Mouse (Mus musculus): Measurements from ENCODE around the gene Kif26b. TPM values are rescaled to one million over a fixed set of nuclear protein-coding genes. Genes with fewer than 3 reads are reported as not detected.

The Kif26b gene
- polyA plus RNA-seq, 1 experiment from 2014 or later, result 8.1 TPM

- no peak overlapping the region for H3K27ac ChIP-seq (replicated peaks; ENCODE audit: low read depth, low read length)
- WGBS, result 92% methylated on average over 5 of the region's 5 CpGs
- no peak for DNase-seq (ENCODE audit: low spot score)
These were observed 185.3 kb downstream of the Kif26b start for GRCm38 (mm10) chr1:178714209-178714608.

GRCm38 (mm10) chr1:178716411-178716810, 187.5 kb downstream of the Kif26b start:
- 47% methylated on average over 2 of the region's 2 CpGs for whole genome bisulfite sequencing
- DNase-seq (ENCODE audit: low spot score), result no peak

More at GRCm38 (mm10) chr1:178714209-178714608, 185.3 kb downstream of the Kif26b start:
- no peaks in the 10 kb centered on the region for H3K4me1 ChIP-seq (ENCODE audit: control insufficient read depth, insufficient read depth, low read length)
- ATAC-seq (ENCODE audit: low read depth), result no peak
- H3K9me3 ChIP-seq (ENCODE audit: control insufficient read depth, low read length), result no peaks in the 10 kb centered on the region
- H3K9ac ChIP-seq (ENCODE audit: low read depth, low read length), result no peak overlapping the region
- peaks cover 13% of the 10 kb centered on the region for H3K36me3 ChIP-seq (ENCODE audit: control insufficient read depth, insufficient read depth, low read length)
- H3K4me2 ChIP-seq (ENCODE audit: low read depth, low read length), result no peak overlapping the region
- no peaks in the 10 kb centered on the region for H3K27me3 ChIP-seq (replicated peaks; ENCODE audit: control insufficient read depth, insufficient read depth, low read length)
- H3K4me3 ChIP-seq (ENCODE audit: low read depth, low read length), result no peak overlapping the region

GRCm38 (mm10) chr1:178720821-178721220, 191.9 kb downstream of the Kif26b start:
- H3K27me3 ChIP-seq (replicated peaks; ENCODE audit: control insufficient read depth, insufficient read depth, low read length), result no peaks in the 10 kb centered on the region
- no peaks in the 10 kb centered on the region for H3K9me3 ChIP-seq (ENCODE audit: control insufficient read depth, low read length)
- DNase-seq (ENCODE audit: low spot score) (no peak), ATAC-seq (ENCODE audit: low read depth) (no peak)
- no peaks in the 10 kb centered on the region for H3K4me1 ChIP-seq (ENCODE audit: control insufficient read depth, insufficient read depth, low read length)
- H3K4me3 ChIP-seq (ENCODE audit: low read depth, low read length), result no peak overlapping the region
- no peak overlapping the region for H3K4me2 ChIP-seq (ENCODE audit: low read depth, low read length)
- 45% methylated on average over 2 of the region's 2 CpGs for WGBS
- H3K9ac ChIP-seq (ENCODE audit: low read depth, low read length), result no peak overlapping the region
- H3K36me3 ChIP-seq (ENCODE audit: control insufficient read depth, insufficient read depth, low read length), result peaks cover 9% of the 10 kb centered on the region
- H3K27ac ChIP-seq (replicated peaks; ENCODE audit: low read depth, low read length), result no peak overlapping the region

More at GRCm38 (mm10) chr1:178716411-178716810, 187.5 kb downstream of the Kif26b start:
- Histone ChIP-seq H3K9ac (ENCODE audit: low read depth, low read length) (no peak overlapping the region), H3K27me3 (replicated peaks; ENCODE audit: control insufficient read depth, insufficient read depth, low read length) (no peaks in the 10 kb centered on the region), H3K27ac (replicated peaks; ENCODE audit: low read depth, low read length) (no peak overlapping the region), H3K9me3 (ENCODE audit: control insufficient read depth, low read length) (no peaks in the 10 kb centered on the region), H3K4me3 (ENCODE audit: low read depth, low read length) (no peak overlapping the region), H3K36me3 (ENCODE audit: control insufficient read depth, insufficient read depth, low read length) (peaks cover 13% of the 10 kb centered on the region), H3K4me2 (ENCODE audit: low read depth, low read length) (no peak overlapping the region), H3K4me1 (ENCODE audit: control insufficient read depth, insufficient read depth, low read length) (no peaks in the 10 kb centered on the region)
- no peak for ATAC-seq (ENCODE audit: low read depth)

GRCm38 (mm10) chr1:178722793-178723192, 193.9 kb downstream of the Kif26b start:
- Histone ChIP-seq H3K36me3 (ENCODE audit: control insufficient read depth, insufficient read depth, low read length) (no peaks in the 10 kb centered on the region), H3K4me3 (ENCODE audit: low read depth, low read length) (no peak overlapping the region), H3K9ac (ENCODE audit: low read depth, low read length) (no peak overlapping the region), H3K4me1 (ENCODE audit: control insufficient read depth, insufficient read depth, low read length) (0 out of 2 replicates have a peak, but pooled peaks cover 2% of the 10 kb centered on the region), H3K9me3 (ENCODE audit: control insufficient read depth, low read length) (no peaks in the 10 kb centered on the region), H3K27ac (replicated peaks; ENCODE audit: low read depth, low read length) (no peak overlapping the region), H3K4me2 (ENCODE audit: low read depth, low read length) (no peak overlapping the region), H3K27me3 (replicated peaks; ENCODE audit: control insufficient read depth, insufficient read depth, low read length) (no peaks in the 10 kb centered on the region)
- DNase-seq (ENCODE audit: low spot score) (no peak), ATAC-seq (ENCODE audit: low read depth) (no peak)
- WGBS, result 80% methylated on average over 4 of the region's 4 CpGs

- Histone ChIP-seq H3K27me3 (replicated peaks; ENCODE audit: control insufficient read depth, insufficient read depth, low read length) (no peaks in the 10 kb centered on the region), H3K27ac (replicated peaks; ENCODE audit: low read depth, low read length) (no peak overlapping the region), H3K9me3 (ENCODE audit: control insufficient read depth, low read length) (no peaks in the 10 kb centered on the region), H3K36me3 (ENCODE audit: control insufficient read depth, insufficient read depth, low read length) (no peaks in the 10 kb centered on the region), H3K4me3 (ENCODE audit: low read depth, low read length) (no peak overlapping the region), H3K4me2 (ENCODE audit: low read depth, low read length) (no peak overlapping the region), H3K9ac (ENCODE audit: low read depth, low read length) (no peak overlapping the region), H3K4me1 (ENCODE audit: control insufficient read depth, insufficient read depth, low read length) (0 out of 2 replicates have a peak, but pooled peaks cover 9% of the 10 kb centered on the region)
- WGBS, result 75% methylated on average over 3 of the region's 3 CpGs
- DNase-seq (ENCODE audit: low spot score) (no peak), ATAC-seq (ENCODE audit: low read depth) (no peak)
These were observed 196.6 kb downstream of the Kif26b start for GRCm38 (mm10) chr1:178725536-178725935.

GRCm38 (mm10) chr1:178728256-178728655, 199.3 kb downstream of the Kif26b start:
- Histone ChIP-seq H3K27ac (replicated peaks; ENCODE audit: low read depth, low read length) (no peak overlapping the region), H3K9ac (ENCODE audit: low read depth, low read length) (no peak overlapping the region), H3K36me3 (ENCODE audit: control insufficient read depth, insufficient read depth, low read length) (no peaks in the 10 kb centered on the region), H3K4me1 (ENCODE audit: control insufficient read depth, insufficient read depth, low read length) (0 out of 2 replicates have a peak, but pooled peaks cover 9% of the 10 kb centered on the region), H3K9me3 (ENCODE audit: control insufficient read depth, low read length) (0 out of 2 replicates have a peak, but pooled peaks cover 4% of the 10 kb centered on the region), H3K4me2 (ENCODE audit: low read depth, low read length) (no peak overlapping the region), H3K27me3 (replicated peaks; ENCODE audit: control insufficient read depth, insufficient read depth, low read length) (no peaks in the 10 kb centered on the region), H3K4me3 (ENCODE audit: low read depth, low read length) (no peak overlapping the region)
- WGBS, result 43% methylated on average over 6 of the region's 6 CpGs
- DNase-seq (ENCODE audit: low spot score) (no peak), ATAC-seq (ENCODE audit: low read depth) (no peak)

GRCm38 (mm10) chr1:178730271-178730670, 201.3 kb downstream of the Kif26b start:
- ATAC-seq (ENCODE audit: low read depth) (no peak), DNase-seq (ENCODE audit: low spot score) (no peak)
- H3K4me3 ChIP-seq (ENCODE audit: low read depth, low read length), result no peak overlapping the region
- WGBS, result 94% methylated on average over 3 of the region's 3 CpGs
- no peak overlapping the region for H3K4me2 ChIP-seq (ENCODE audit: low read depth, low read length)
- no peak overlapping the region for H3K9ac ChIP-seq (ENCODE audit: low read depth, low read length)
- H3K27me3 ChIP-seq (replicated peaks; ENCODE audit: control insufficient read depth, insufficient read depth, low read length), result no peaks in the 10 kb centered on the region
- H3K27ac ChIP-seq (replicated peaks; ENCODE audit: low read depth, low read length), result no peak overlapping the region
- 0 out of 2 replicates have a peak, but pooled peaks cover 9% of the 10 kb centered on the region for H3K4me1 ChIP-seq (ENCODE audit: control insufficient read depth, insufficient read depth, low read length)
- H3K9me3 ChIP-seq (ENCODE audit: control insufficient read depth, low read length), result 0 out of 2 replicates have a peak, but pooled peaks cover 4% of the 10 kb centered on the region
- no peaks in the 10 kb centered on the region for H3K36me3 ChIP-seq (ENCODE audit: control insufficient read depth, insufficient read depth, low read length)

- no peaks in the 10 kb centered on the region for H3K36me3 ChIP-seq (ENCODE audit: control insufficient read depth, insufficient read depth, low read length)
- no peak overlapping the region for H3K9ac ChIP-seq (ENCODE audit: low read depth, low read length)
- H3K4me3 ChIP-seq (ENCODE audit: low read depth, low read length), result no peak overlapping the region
- no peaks in the 10 kb centered on the region for H3K27me3 ChIP-seq (replicated peaks; ENCODE audit: control insufficient read depth, insufficient read depth, low read length)
- H3K9me3 ChIP-seq (ENCODE audit: control insufficient read depth, low read length), result 0 out of 2 replicates have a peak, but pooled peaks cover 4% of the 10 kb centered on the region
- H3K27ac ChIP-seq (replicated peaks; ENCODE audit: low read depth, low read length), result no peak overlapping the region
- 0 out of 2 replicates have a peak, but pooled peaks cover 5% of the 10 kb centered on the region for H3K4me1 ChIP-seq (ENCODE audit: control insufficient read depth, insufficient read depth, low read length)
- 65% methylated on average over 9 of the region's 9 CpGs for WGBS
- no peak for ATAC-seq (ENCODE audit: low read depth)
- no peak overlapping the region for H3K4me2 ChIP-seq (ENCODE audit: low read depth, low read length)
- DNase-seq (ENCODE audit: low spot score), result no peak
These were observed 204.1 kb downstream of the Kif26b start for GRCm38 (mm10) chr1:178733035-178733434.

GRCm38 (mm10) chr1:178734576-178734975, 205.7 kb downstream of the Kif26b start:
- WGBS, result 69% methylated on average over 4 of the region's 4 CpGs
- H3K4me2 ChIP-seq (ENCODE audit: low read depth, low read length), result no peak overlapping the region
- H3K9ac ChIP-seq (ENCODE audit: low read depth, low read length), result no peak overlapping the region
- H3K4me3 ChIP-seq (ENCODE audit: low read depth, low read length), result no peak overlapping the region
- DNase-seq (ENCODE audit: low spot score), result no peak
- 0 out of 2 replicates have a peak, but pooled peaks cover 4% of the 10 kb centered on the region for H3K9me3 ChIP-seq (ENCODE audit: control insufficient read depth, low read length)
- no peaks in the 10 kb centered on the region for H3K4me1 ChIP-seq (ENCODE audit: control insufficient read depth, insufficient read depth, low read length)
- H3K36me3 ChIP-seq (ENCODE audit: control insufficient read depth, insufficient read depth, low read length), result no peaks in the 10 kb centered on the region
- H3K27me3 ChIP-seq (replicated peaks; ENCODE audit: control insufficient read depth, insufficient read depth, low read length), result no peaks in the 10 kb centered on the region
- ATAC-seq (ENCODE audit: low read depth), result no peak
- H3K27ac ChIP-seq (replicated peaks; ENCODE audit: low read depth, low read length), result no peak overlapping the region

Data from embryonic facial prominence, embryonic 14.5 days (tissue).